Mouse (Mus musculus) kidney, adult 2 months (tissue): ENCODE measurements around the gene Myrfl. TPM values are rescaled to one million over a fixed set of nuclear protein-coding genes. Genes with fewer than 3 reads are reported as not detected.

Source experiments
- DNase-seq: peaks from one replicate; pipeline ENCODE4 v3.0.0; 2021
- H3K27ac ChIP-seq: fragments of 200-500 bp; 2 replicates; pipeline ENCODE4 v1.5.1; 2012; ENCODE audit warnings: low read depth, low read length, control low read depth, inconsistent platforms; ENCODE audit not compliant: insufficient read depth
- H3K27me3 ChIP-seq: fragments of 200-500 bp; replicated peaks from 2 replicates; pipeline ENCODE4 v1.6.1; 2012; ENCODE audit warnings: mild to moderate bottlenecking, moderate library complexity, low read length, inconsistent platforms; ENCODE audit not compliant: control insufficient read depth, insufficient read depth
- H3K36me3 ChIP-seq: fragments of 200-500 bp; 2 replicates; pipeline ENCODE4 v1.6.1; 2012; ENCODE audit warnings: mild to moderate bottlenecking, moderate library complexity, low read length, inconsistent platforms; ENCODE audit not compliant: control insufficient read depth, insufficient read depth
- H3K4me1 ChIP-seq: fragments of 200-500 bp; 2 replicates; pipeline ENCODE4 v1.6.1; 2011; ENCODE audit warnings: low read length; ENCODE audit not compliant: control insufficient read depth, insufficient read depth
- H3K4me3 ChIP-seq: fragments of 200-500 bp; 2 replicates; pipeline ENCODE4 v1.5.1; 2011; ENCODE audit warnings: mild to moderate bottlenecking, low read depth, low read length, control low read depth; ENCODE audit not compliant: insufficient read depth
- CTCF ChIP-seq: fragments of 200-500 bp; conservative IDR thresholded peaks from 2 replicates; pipeline ENCODE4 v1.5.1; 2011; ENCODE audit warnings: low read depth, mild to moderate bottlenecking, control low read depth, low read length, moderate library complexity, mixed read lengths; ENCODE audit not compliant: insufficient read depth, insufficient read length
- POLR2A ChIP-seq: fragments of 200-500 bp; IDR thresholded peaks from one replicate; pipeline ENCODE4 v1.6.1; 2011; ENCODE audit warnings: low read depth, low read length, control low read depth
- WGBS: fragments of 180-500 bp; shearing (Covaris S2); methylation state at CpG from one replicate; pipeline ENCODE4 v1.1.7; 2018; 5-methylcytosine and 5-hydroxymethylcytosine counted together
- polyA plus RNA-seq: library from polyadenylated mRNA; depleted of rRNA; stranded (reverse); fragments of >200 nt; gene quantifications from 2 replicates; pipeline ENCODE4 v1.2.3, GENCODE M21; 2012

Gene Myrfl
- polyA plus RNA-seq, 1 experiment = 0.02 TPM

DNA sequence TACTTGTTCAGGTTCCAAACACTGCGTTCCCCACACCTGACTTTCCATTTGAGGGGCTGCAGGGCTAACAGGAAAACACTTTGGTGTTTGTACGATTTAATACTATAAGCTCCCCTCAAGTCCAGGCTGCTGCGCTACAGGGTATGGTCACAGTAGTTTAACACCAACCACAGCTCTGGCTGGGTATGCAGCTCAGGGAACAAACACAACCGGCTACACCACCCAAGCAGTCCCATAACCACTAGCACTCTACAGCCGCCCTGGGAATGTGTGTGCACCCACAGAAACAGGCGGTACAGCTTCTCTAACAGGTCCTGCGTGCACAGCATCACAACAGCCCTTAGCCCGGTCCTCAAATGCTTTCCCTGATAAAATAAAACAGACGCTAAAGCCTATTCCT lies 16.1 kb upstream of the Myrfl start:
- Histone ChIP-seq H3K27me3 (no peaks in the 10 kb centered on the region), H3K4me3 (no peak overlapping the region), H3K36me3 (peaks cover 21% of the 10 kb centered on the region), H3K27ac (no peak overlapping the region), H3K4me1 (no peaks in the 10 kb centered on the region)
- TF ChIP-seq POLR2A (no peak), CTCF (no peak)
- 92% methylated on average over 9 of the region's 9 CpGs for WGBS
- no peak for DNase-seq

DNA sequence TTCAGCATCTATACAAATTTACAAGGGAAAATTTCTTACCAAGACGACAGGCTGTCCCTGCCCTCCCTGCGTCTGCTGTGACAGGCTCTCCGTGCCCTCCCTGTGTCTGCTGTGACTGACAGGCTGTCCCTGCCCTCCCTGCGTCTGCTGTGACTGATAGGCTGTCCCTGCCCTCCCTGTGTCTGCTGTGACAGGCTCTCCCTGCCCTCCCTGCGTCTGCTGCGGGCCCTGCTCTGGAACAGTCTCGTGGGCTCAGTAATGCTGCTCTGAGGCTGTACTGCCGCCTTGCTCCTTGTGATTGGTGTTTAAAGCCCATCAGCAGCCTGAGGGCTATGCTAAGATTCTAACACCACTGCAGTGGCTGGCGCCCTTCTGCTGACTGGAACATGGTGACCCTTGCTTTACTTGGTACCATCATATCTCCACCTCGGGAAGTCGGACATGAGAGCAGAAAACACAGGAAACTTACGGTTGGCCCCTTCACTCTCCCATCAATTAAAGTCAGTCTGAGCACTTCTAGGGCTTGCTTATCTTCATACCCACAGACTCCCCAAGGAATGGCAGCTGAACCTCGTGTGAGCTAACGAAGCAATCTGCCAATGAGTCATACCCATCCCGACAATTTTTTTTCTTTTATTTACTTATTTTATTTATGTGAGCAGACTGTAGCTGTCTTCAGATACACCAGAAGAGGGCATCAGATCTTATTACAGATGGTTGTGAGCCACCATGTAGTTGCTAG lies 12.4 kb upstream of the Myrfl start:
- TF ChIP-seq POLR2A (no peak), CTCF (no peak)
- Histone ChIP-seq H3K27me3 (no peaks in the 10 kb centered on the region), H3K4me3 (no peak overlapping the region), H3K27ac (no peak overlapping the region), H3K36me3 (peaks cover 16% of the 10 kb centered on the region), H3K4me1 (no peaks in the 10 kb centered on the region)
- DNase-seq = no peak
- WGBS = 74% methylated on average over 15 of the region's 15 CpGs

DNA sequence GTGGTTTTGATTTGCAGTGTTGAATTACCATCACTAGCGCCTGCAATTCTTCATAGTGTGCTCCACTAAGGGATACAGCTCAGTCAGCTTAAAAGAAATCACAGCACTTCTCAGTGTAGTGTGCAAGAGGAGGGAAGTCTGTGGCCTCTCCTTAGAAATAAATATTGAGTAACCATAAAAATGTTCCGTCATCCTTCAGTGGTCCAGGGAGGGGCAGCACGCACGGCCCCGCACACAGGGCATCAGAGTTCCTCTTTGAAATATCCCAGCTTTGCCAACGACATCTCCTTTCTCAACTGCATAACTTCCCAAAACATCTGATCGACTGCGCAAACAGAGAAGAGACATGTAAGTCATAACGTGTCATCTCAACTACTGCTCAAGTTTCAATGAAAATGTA lies 10.1 kb upstream of the Myrfl start:
- TF ChIP-seq POLR2A (no peak), CTCF (no peak)
- Histone ChIP-seq H3K4me3 (no peak overlapping the region), H3K27ac (no peak overlapping the region), H3K36me3 (peaks cover 14% of the 10 kb centered on the region), H3K27me3 (no peaks in the 10 kb centered on the region), H3K4me1 (no peaks in the 10 kb centered on the region)
- no peak for DNase-seq
- 72% methylated on average over 9 of the region's 9 CpGs for WGBS

DNA sequence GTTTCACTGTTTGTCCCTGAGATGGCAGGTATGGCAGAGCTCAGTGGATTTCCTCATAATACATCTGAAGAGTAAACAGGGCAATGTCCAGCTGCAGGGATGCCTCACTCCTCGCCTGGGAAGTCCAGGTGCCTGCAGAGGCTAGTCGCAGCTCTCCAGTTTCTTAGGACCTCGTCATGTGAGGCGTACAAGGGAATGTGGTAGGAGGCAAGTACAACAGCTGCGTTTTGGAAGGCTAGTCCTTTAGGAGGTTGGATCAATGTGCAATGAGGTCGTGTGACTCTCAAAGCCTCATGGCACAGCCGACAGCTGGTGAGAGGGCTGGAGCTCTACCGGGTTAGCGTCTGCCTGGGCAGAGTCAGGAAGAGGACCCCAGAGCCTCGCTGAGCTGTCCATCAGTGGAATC lies 7.8 kb upstream of the Myrfl start:
- H3K27ac ChIP-seq = no peak overlapping the region
- no peak for DNase-seq
- H3K36me3 ChIP-seq = peaks cover 4% of the 10 kb centered on the region
- WGBS = 66% methylated on average over 10 of the region's 10 CpGs
- H3K4me1 ChIP-seq = no peaks in the 10 kb centered on the region
- TF ChIP-seq POLR2A (no peak), CTCF (no peak)
- H3K27me3 ChIP-seq = no peaks in the 10 kb centered on the region
- H3K4me3 ChIP-seq = no peak overlapping the region

DNA sequence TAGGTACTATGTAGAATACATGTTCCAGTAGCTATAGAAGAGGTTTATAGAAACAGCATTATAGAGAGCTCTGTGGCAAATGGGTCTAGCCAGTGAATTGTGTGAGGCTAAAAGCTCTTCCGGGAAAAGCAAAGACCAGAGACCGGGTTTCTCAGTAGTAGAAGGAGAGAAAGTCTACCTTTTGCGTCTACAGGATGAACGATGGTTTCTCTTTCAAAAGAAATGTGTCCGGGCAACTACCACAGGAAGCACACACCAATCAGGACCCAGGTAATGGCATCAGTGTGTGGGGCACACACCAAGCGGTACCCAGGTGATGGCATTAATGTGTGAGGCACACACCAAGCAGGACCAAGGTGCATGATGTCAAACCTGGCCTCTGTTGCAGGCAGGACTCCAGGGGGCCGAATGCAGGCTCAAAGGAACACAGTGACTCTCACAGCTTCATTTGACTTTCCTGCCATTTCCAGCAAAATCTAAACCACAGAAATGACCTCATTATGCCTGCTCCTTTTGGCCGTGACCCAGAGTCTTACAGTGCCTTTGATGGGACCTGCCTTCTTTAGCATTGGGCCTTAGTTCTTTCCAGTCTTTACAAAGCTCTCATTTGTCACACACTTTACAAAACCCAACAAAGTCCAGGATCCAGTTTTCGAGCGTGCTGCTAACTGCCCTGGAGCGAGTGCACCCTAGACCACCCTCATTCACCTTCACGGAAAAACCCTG lies 1.4 kb downstream of the Myrfl start:
- TF ChIP-seq POLR2A = no peak
- TF ChIP-seq CTCF = no peak
- Histone ChIP-seq H3K36me3 (no peaks in the 10 kb centered on the region), H3K27me3 (no peaks in the 10 kb centered on the region), H3K27ac (no peak overlapping the region), H3K4me3 (no peak overlapping the region), H3K4me1 (no peaks in the 10 kb centered on the region)
- no peak for DNase-seq
- WGBS = 84% methylated on average over 12 of the region's 12 CpGs

DNA sequence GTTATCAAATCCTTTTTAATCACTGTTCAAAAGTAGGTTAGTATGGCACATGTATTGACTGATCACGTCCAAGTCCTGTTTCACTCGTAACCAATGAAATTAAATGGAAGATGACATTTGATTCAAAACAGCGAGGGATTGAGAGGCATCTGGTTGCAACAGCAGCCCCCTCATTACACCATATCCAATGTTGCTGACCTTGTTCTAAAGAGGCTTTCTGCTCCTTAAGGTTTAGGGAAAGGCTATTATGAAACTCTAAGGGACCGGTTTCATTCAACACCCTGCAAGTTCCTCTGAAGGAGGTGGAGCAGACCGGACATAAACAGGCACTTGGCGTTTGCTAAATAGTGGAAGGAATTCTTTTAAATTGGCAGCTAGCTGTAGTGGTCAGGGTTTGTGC lies 2.2 kb downstream of the Myrfl start:
- H3K4me1 ChIP-seq = no peaks in the 10 kb centered on the region
- 81% methylated on average over 6 of the region's 6 CpGs for WGBS
- no peak for TF ChIP-seq POLR2A
- no peaks in the 10 kb centered on the region for H3K36me3 ChIP-seq
- H3K27me3 ChIP-seq = no peaks in the 10 kb centered on the region
- no peak overlapping the region for H3K4me3 ChIP-seq
- no peak overlapping the region for H3K27ac ChIP-seq
- DNase-seq = no peak

DNA sequence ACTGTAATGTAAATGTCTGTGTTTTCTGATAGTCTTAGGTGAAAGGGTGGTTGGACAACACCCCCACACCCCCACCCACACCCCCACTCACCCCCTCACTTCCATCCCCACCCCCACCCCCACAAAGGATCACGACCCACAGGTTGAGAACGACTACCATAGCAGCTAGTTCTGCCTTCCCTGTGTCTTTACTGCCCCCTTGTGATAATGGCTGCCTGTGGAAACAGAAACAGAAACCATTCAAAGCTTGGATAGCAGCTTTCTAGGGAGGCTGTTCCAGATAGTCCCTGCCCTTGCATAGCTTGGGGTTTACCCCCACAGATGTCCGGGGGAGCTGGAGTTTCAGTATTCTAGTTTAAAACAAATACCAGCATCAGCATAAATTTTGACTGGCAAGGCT lies 3.0 kb downstream of the Myrfl start:
- H3K4me1 ChIP-seq = no peaks in the 10 kb centered on the region
- 12% methylated on average over 3 of the region's 3 CpGs for WGBS
- TF ChIP-seq CTCF (peak; percentile 50), POLR2A (no peak)
- no peaks in the 10 kb centered on the region for H3K36me3 ChIP-seq
- no peak overlapping the region for H3K27ac ChIP-seq
- H3K4me3 ChIP-seq = no peak overlapping the region
- peak; percentile 31 for DNase-seq
- H3K27me3 ChIP-seq = no peaks in the 10 kb centered on the region
